Mouse (Mus musculus): ENCODE measurements around the gene Prdx1.
"Not testable (repeated sequence)": the region's sequence is repeated elsewhere in the genome, so short reads cannot be mapped to it uniquely, and the experiment has no call there.

The Prdx1 gene

DNA sequence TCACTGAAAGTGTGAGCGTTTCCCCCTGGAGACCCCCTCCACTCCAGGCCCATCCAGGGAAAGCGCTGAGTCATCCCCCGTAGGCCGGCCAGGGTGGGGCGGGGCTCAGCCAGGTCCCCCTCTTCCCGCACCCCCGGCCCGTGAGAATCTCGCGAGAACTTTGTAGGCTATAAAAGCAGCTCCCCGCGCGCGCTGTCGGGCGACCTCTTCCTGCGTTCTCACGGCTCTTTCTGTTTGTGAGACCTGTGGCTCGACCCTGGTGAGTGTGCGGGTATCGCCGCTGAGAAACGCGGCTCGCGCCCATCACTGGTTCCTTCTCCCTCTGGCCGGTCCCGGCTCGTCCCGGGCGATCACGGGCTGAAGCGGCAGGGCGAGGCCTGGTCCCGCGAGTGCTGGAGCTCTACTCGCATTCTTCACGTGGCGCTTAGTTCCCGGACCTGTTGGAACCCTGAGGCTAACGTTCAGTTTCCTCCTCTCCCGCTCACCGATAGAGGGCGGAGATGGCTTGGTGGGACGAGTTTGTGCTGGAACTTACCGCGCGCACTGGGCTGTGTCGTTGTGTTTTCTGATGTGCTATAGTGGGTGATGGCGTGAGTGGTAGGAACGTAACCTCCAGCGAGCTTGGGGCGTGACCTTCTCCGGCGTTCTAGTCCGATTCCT is at the start of gene Prdx1:
Gene Prdx1 (plus strand): TSS at position 143 of the 660 bp plus-strand sequence.
- DNase-seq (ENCODE audit: low spot score) = peak; percentile 96

DNA sequence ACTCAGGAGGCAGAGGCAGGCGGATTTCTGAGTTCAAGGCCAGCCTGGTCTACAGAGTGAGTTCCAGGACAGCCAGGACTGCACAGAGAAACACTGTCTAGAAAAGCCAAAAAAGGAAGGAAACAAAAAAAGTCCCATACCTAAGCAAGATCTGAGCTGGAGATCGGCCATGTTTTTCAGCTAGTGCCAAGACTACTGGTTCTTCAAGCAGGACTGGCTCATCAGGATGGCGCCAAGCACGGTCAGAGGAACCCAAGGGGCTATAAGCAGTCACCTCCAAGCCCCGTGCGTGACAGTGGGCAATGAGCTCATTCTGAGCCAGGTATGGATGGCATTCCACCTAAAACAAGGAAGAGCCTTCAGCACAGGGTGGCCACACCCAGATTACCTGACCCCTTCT is 46.5 kb upstream of the Prdx1 start:
- DNase-seq (ENCODE audit: low spot score) = no peak

DNA sequence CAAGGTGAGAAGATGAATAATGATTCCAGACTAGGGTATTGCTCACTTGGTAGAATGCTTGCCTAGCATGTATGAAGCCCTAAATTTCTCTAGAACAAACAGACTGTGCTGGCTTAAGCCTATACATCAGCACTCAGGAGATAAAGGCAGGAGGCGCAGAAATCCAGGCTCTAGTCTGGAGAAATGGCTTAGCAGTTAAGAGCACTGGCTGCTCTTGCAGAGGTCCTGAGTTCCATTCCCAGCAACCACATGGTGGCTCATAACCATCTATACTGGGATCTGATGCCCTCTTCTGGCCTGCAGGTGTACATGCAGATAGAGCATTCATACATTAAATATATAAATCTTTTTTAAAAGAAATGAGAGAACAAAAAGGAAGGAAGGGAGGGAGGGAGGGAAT is 43.3 kb upstream of the Prdx1 start:
- DNase-seq (ENCODE audit: low spot score) = no peak

DNA sequence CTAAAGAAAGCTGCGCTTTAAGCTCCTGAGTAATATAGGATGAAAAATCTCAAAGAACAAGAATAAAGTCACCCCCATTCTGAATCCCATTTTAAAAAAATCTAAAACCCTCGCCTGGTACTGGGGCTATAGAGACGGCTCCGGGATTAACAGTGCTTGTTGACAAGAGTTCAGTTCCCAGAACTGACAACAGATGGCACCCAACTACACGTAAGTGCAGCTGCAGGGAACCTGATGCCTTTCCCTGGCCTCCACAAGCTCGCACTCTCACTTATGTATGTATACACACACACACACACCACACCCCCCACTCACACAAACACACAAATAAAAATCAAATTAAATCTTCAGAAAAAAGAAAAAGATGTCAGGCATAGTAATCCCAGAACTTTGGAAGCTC is 41.0 kb upstream of the Prdx1 start:
- peak; percentile 63 for DNase-seq (ENCODE audit: low spot score)

DNA sequence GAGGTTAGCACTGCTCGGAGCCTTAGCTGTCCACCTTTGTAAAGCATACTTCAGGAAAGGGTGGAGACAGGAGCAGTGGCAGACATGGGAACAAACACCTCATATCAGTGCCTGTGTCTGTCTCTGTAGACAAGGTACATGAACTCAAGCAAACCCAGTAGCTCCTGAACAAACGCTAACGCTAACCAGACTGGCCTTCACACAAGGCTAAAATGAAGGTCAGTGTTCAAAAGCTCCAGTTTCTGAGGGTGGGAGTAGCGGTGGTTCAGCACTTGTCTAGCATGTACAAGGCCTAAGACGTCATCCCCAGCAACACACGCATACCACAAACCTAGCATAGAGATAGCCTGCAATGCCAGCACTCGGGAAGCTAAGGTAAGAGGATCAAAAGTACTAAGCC is 39.7 kb upstream of the Prdx1 start:
- no peak for DNase-seq (ENCODE audit: low spot score)

DNA sequence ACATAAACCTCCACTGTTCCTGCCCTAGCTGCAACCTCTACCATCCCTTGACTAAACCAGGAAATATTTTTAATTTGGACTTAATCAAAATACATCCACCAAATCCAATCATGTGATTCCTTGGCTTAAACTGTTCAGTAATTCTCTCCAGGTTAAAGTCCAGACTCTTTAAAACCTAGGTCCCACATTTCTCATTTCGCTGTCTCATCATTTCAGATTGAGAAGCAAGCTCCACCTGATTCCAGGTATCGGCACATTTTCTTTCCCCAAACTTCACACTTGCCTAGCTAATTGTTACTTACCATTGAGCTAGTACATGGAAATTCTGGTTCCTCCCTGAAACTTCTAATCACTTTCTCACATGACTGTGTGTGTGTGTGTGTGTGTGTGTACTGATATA is 35.9 kb upstream of the Prdx1 start:
- DNase-seq (ENCODE audit: low spot score) = no peak

DNA sequence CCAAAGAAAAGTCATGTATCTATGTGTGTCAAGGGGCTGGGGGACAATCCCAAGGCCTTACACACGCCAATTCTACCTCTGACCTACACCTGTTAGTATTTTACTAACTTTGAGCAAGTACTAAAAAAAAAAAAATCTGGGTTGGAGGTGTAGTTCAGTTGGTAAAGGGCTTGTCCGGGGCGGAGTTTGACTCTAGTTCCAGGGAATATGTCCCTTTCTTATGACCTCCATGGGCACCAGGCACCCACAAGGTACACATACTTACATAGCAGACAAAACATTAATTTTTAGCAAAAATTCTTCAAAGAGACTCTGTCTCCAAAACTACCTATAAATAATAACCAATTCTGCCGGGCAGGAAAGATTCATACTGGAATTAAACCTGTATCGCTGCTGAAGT is 35.0 kb upstream of the Prdx1 start:
- DNase-seq (ENCODE audit: low spot score) = no peak

DNA sequence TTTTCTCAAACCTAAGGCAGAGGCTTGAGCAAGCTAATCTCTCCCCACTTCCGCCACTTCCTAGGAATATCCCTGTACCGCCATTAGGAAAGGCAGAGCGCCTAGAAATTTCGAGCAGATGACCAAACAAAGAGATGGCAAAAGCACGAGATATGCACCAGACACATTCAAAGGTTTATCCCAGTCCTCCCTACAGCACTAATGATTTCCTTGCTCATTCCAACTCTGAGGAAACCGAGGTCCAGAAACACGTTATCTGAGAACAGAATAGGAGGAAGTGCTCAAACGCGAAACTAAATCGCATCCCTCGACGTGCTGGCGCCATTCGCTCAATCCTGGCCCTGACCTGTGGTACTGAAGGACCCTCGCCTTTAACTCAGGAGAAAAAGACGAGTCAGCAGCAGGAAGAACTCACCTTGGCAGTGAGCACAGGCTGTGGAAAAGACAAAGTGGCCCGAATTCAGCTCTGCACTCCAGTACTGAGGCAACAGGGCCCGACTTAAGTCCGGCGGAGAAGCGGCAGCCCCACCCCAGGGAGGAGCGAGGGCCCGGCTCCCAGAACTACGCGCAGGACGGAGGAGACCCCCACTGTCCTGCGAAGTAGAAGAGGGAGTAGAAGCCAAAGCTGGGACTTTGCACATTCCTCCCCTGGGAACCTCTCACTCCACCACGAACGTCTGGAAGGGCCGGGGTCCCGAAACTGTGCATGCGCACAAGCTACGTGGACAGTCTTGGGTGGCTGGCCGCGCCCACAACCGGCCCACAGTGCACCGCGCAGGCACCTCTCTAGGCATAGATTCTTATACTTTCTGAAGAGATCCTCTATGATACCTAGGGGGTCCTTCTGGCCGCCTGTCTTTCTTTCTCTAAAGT is 34.2 kb upstream of the Prdx1 start, which contains the start of gene Akr1a1:
Gene Akr1a1 (minus strand): TSS at position 757 of the 873 bp plus-strand sequence.
- DNase-seq (ENCODE audit: low spot score) = peak; percentile 96

DNA sequence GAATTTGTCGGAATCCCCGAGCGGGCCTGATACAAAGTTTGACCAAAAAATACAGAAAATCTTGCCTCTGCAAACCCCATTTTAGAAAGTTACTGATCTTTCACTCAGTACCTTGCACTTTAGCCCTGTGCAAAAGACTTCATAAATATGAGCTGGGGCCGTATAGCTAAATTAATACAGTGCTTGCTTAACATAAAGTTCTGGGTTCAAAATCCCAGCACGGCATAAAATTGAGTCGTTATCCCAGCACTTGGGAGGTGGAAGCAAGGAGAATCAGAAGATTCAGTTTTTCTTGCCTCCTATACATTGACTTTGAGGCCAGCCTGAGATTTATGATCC is 33.6 kb upstream of the Prdx1 start:
- DNase-seq (ENCODE audit: low spot score) = no peak

DNA sequence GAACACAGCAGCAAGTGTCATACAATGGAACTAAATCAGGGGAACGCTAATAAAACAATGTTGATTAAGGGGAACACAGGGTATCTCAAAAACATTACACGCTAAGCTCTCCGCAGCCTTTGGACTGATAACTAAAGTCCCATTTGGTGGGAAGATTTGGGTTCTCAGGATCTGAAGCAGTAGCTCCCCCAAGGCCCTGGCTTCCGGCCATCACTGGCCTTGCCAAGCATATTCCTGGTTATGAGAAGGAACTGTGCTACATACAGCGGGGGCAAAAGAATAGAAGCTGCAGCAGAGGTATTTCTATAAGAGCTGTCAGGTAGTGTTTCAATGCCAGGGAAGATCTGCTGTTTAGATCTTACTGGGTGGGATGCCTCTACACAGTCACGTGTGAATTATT is 32.1 kb upstream of the Prdx1 start:
- no peak for DNase-seq (ENCODE audit: low spot score)

DNA sequence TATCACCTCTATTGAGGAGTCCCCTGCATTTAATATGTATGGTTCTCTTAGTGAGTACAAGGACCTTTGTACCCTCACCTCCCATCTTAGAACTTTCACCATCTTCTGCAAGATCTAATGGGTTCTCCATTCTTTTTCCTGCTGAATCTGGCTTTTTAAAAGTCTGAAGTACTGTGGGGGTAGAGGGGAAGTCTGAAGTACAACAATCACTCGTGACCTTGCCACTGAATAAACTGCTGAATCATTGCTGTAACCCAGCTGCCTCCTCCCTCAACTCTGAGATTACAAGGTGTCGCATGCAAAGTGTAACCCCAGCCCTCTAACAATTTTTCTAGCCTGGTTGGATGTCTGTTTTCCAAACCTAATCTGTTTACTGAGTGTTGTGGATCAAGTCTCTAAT is 30.2 kb upstream of the Prdx1 start:
- DNase-seq (ENCODE audit: low spot score) = no peak

DNA sequence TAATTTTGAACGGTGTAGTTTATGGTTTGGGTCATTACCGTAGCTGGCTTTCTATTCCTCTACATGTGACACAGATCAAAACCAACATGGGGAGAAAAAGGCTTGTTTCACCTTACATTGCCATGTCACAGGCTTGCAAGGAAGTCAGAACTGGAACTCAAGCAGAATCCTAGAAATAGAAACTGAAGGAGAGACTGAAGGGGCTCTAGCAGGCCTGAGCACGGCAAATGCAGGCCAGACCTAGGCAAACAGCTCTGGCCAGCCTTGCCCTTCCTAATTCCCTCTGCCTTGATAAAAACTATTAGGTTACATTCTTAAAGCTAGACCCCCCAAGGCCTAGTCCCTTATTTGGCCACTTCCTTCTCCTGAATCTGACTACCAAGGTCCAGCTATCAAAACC is 29.7 kb upstream of the Prdx1 start:
- no peak for DNase-seq (ENCODE audit: low spot score)

DNA sequence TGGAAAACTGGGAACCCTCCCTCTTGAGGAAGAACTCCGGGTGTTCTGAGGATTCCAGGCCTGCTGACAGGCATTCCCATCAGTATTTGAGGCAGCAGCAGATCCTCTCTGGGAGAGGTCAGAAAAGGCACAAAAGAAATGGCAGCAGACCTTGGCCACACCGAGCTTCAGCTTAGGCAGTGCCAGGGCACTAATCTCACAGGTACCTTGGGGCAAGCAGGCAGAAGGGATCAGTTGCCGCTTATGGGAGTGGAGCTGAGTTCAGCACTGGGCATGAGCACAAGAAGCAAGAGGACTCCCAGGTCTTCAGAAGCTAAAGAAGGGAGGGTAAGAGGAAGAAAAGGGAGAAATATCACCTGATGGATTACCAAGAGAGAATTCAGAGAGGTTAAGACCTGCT is 27.4 kb upstream of the Prdx1 start:
- no peak for DNase-seq (ENCODE audit: low spot score)

DNA sequence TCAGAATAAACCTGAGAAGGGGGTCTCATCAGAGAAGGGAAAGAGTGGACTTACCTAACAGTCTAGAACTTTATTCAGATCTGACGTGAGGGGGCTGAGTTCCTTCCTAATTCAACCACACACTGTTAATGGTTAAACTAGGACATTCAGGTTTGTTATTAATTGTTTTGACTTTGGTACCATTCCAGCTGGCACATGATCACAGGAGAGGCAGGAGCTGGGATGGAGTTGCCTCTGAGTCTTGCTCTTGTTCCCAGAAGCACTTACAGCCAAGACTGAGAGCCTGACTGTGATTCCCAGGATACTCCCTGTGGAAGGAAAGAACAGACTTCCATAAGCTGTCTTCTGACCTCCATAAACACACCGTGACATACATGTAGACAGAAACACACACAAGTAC is 25.9 kb upstream of the Prdx1 start:
- DNase-seq (ENCODE audit: low spot score) = no peak

DNA sequence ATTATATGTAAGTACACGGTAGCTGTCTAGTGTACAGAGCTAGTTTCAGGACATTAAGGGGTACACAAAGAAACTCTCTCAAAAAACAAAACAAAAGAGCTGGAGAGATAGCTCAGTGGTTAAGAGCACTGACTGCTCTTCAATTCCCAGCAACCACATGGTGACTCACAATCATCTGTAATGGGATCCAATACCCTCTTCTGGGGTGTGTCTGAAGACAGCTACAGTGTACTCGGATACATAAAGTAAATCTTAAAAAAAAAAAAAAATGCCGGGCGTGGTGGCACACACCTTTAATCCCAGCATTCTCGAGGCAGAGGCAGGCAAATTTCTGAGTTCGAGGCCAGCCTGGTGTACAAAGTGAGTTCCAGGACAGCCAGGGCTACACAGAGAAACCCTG is 25.4 kb upstream of the Prdx1 start:
- DNase-seq (ENCODE audit: low spot score) = not testable (repeated sequence)

DNA sequence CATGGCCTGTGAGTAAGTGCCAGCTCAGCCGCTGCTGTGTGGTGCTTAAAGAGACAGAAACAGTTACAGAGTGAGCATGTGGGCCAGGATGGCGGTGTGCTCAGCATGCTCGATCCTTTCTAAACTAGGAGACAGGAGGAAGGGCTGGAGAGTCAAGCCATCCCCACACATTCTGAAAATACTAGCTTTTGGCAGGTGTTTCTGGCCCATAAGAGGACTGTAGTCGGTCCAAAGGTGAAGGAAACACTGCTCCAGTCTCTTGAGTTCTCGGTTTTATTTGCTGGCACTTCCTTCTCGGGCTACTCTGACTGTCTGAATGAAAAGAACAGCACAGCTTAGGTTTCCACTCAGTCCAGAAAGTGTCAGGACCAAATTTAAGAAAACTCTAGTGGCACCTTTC is 24.5 kb upstream of the Prdx1 start:
- no peak for DNase-seq (ENCODE audit: low spot score)

DNA sequence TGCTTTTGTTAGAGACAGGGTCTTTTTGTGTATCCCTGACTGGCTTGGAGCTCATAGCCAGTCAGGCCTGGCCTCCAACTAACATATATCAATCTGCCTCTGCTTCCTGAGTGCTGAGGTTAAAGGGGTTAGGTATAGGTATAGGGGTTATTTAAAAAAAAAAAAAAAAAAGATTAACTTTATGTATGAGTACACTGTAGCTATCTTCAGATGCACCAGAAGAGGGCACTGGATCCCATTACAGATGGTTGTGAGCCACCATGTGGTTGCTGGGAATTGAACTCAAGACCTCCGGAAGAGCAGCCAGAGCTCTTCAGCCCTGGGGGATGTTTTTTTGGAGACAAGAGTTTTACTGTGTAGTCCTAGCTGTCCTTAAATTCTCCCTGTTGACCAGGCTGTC is 23.3 kb upstream of the Prdx1 start:
- DNase-seq (ENCODE audit: low spot score) = no peak

DNA sequence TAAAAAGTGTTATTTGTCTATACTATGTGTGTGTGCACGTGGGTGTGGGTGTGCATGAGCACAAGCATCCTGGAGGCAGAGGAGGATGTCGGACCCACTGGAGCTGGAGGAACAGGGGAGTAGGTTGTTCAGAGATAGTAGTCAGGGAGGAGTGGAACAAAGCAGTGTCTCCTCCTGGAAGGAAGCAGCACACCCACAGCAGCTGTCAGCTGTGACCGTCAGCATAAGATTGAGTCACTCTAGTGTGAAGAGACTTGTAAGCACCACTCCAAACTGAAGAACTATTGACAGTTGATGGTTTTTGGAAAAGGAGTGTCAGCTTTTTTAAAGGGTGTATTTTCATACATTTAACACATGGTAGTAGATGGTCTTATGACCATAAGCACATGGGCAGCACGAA is 18.7 kb upstream of the Prdx1 start:
- DNase-seq (ENCODE audit: low spot score) = no peak

DNA sequence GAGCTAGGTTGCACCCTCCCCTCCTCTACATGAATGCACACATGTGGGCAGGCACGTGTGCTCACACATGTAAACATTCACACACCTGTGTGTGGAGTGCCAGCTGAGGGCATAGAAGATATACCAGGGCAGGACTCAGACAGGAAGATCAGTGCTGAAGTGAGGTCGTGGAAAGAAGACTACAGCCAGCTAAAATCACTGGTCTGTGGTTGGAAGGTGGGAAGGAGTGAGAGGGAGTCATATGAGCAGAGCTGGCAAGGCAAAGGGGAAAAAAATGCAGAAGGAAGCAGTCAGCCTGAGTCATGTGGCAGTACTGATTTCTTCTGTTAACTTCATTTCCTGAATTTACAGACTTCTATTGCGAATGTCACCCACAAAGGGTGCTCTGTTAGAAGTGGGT is 17.2 kb upstream of the Prdx1 start:
- DNase-seq (ENCODE audit: low spot score) = no peak

DNA sequence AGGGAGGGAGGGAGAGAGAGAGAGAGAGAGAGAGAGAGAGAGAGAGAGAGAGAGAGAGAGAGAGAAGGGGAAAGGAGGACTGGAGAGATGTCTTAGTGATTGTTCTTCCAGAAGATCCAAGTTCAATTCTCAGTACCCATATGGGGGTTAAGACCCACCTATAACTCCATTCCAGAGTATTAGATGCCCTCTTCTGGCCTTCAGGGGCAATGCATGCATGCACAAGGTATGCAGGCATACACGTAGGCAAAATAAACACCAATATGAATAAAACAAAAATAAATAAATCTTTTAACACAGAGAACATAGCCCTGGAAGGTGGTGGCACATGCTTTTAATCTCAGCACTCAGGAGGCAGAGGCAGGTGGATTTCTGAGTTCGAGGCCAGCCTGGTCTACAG is 16.1 kb upstream of the Prdx1 start:
- peak; percentile 40 for DNase-seq (ENCODE audit: low spot score)

DNA sequence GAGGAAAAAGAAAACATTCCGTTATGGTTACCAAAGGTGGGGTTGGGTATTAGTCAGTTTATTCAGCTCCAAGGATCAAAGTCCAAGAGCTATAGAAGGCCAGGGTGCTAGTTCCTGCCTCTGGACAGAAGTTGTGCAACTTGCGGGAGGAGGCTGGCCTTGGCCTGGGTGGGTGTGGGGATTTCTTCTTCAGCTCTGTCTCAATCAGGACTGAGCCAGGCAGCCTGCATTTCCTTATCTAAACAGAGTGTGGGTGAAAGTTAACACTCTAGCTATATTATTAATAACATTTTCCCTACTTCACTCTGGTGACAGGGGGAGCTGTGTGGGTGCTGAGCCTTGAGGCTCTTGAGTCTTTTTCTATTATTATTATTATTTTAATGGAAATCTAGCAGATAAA is 12.6 kb upstream of the Prdx1 start:
- no peak for DNase-seq (ENCODE audit: low spot score)

DNA sequence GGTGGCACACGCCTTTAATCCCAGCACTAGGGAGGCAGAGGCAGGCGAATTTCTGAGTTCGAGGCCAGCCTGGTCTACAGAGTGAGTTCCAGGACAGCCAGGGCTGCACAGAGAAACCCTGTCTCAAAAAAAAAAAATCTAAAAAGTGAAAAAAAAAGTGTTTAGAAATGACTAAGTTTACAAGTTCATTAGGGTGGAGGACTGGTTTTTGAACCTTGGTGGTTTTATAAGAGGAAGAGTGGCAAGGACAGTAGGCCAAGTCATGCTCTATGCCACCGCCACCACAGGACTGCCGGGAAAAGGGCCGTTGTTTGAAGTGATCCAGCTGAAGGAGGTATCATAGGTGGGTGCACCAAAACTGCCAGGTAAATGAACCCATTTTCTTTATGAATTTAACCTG is 10.6 kb upstream of the Prdx1 start:
- DNase-seq (ENCODE audit: low spot score) = not testable (repeated sequence)

DNA sequence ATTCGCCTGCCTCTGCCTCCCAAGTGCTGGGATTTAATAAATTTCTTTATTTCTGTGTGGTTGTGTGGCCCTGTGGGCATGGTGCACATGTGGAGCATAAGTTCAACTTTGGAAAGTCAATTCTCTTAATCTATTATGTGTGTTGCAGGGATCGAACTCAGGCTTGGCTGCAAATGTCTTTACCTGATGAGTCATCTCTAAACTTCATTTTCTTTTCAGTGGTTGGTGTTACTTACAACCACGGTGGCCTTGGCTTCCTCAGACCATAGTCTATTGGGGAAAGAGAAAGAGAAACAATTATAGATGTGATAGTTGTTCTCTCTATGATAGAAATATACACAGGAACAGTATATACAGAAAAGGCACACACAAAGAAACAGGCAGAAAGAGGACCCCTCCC is 9.3 kb upstream of the Prdx1 start:
- no peak for DNase-seq (ENCODE audit: low spot score)

DNA sequence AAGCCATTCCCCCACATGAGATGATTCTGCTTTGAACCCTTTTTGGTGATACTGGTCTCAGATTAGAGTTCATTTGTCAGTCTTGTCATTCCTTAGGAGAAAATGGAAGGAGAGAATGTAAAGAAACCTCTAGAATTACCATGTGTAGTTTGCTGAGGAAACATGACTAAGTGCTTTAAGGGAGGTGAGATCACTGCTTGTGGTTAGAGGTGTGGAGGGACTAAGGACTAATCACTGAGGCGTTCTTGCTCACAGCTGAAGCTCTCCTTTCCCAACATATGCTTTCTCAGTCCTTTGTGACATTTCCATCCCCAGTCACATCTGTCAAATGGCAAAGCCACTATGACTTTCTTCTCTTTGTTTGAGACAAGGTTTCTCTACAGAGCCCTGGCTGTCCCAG is 7.5 kb upstream of the Prdx1 start:
- no peak for DNase-seq (ENCODE audit: low spot score)
